In the genomic region with DNA sequence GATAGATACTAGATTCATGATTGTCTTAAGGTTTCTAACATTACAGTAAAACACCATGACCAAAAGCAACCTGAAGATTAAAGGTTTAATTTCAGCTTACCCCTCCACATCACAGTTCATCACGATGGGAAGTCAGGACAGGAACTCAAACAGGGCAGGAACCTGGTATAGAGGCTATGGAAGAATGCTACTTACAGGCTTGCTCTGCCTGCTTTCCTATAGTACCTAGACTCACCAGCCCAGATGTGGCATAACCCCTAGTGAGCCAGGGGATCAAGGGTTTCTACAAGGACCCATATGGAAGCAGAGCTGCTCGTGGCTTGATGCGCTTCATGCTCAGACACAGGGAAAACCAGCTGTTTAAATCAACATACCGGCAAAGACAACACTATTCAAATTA, we compare ENCODE assay signal across 26 mouse cellular contexts.
DNase-seq lines count a peak whose midpoint lies in the region; ATAC-seq and TF ChIP-seq lines count a peak whose summit lies in the region.
"Had no signal": no experiment of that assay in that cellular context is flagged by ENCODE, and none has a peak within 500 bp of the region (broad histone marks: within the 10 kb centered on the region; RNA-seq: fewer than 3 reads in every experiment).

No protein-coding gene starts in this region.

- peaks cover 68% of the 10 kb centered on the region for H3K4me1 ChIP-seq in erythroblast, embryonic 14.5 days (ENCODE audit: control insufficient read depth)
- H3K4me1 ChIP-seq in heart, embryonic 11.5 days (ENCODE audit: control insufficient read depth, insufficient read depth, low read length) = peaks cover 45% of the 10 kb centered on the region
- 0 out of 2 replicates have a peak, but pooled peaks cover 5% of the 10 kb centered on the region for H3K4me1 ChIP-seq in lung, embryonic 14.5 days (ENCODE audit: insufficient read depth)
- peaks cover 14% of the 10 kb centered on the region for H3K4me1 ChIP-seq in liver, postnatal 0 days (ENCODE audit: insufficient read depth)
- H3K4me1 ChIP-seq: embryonic facial prominence, embryonic 12.5 days; neural tube, embryonic 13.5 days had no signal

- no peak for TF ChIP-seq CTCF in lung, embryonic 14.5 days (IDR thresholded peaks at IDR 0.05; ENCODE audit: low read depth)
- TF ChIP-seq CTCF in liver, postnatal 0 days (IDR thresholded peaks at IDR 0.05; ENCODE audit: low read depth) = no peak

- peak overlapping the region; percentile 97 for H3K27ac ChIP-seq in heart, embryonic 11.5 days (ENCODE audit: low read depth, low read length)
- peak overlapping the region; percentile 70 for H3K27ac ChIP-seq in lung, embryonic 14.5 days (ENCODE audit: low read depth)
- H3K27ac ChIP-seq in liver, postnatal 0 days (ENCODE audit: low read depth) = peak overlapping the region; percentile 79
- H3K27ac ChIP-seq: embryonic facial prominence, embryonic 12.5 days; kidney, postnatal 0 days; left cerebral cortex, adult 2 months; macrophage; neural tube, embryonic 13.5 days; stomach, embryonic 15.5 days had no signal

- H3K36me3 ChIP-seq in erythroblast, embryonic 14.5 days (ENCODE audit: control insufficient read depth) = no peaks in the 10 kb centered on the region
- no peaks in the 10 kb centered on the region for H3K36me3 ChIP-seq in heart, embryonic 11.5 days (ENCODE audit: control insufficient read depth, insufficient read depth, low read length)
- no peaks in the 10 kb centered on the region for H3K36me3 ChIP-seq in lung, embryonic 14.5 days (ENCODE audit: insufficient read depth)
- no peaks in the 10 kb centered on the region for H3K36me3 ChIP-seq in liver, postnatal 0 days (replicated peaks; ENCODE audit: insufficient read depth, low read length)
- H3K36me3 ChIP-seq: embryonic facial prominence, embryonic 12.5 days; neural tube, embryonic 13.5 days; stomach, embryonic 15.5 days had no signal

- H3K4me3 ChIP-seq in erythroblast, embryonic 14.5 days (replicated peaks) = peak overlapping the region; percentile 55
- H3K4me3 ChIP-seq in heart, embryonic 11.5 days (ENCODE audit: low read depth, low read length) = no peak overlapping the region
- H3K4me3 ChIP-seq in lung, embryonic 14.5 days (ENCODE audit: low read depth, low read length) = no peak overlapping the region
- no peak overlapping the region for H3K4me3 ChIP-seq in liver, postnatal 0 days (ENCODE audit: low read depth, low read length)
- H3K4me3 ChIP-seq: embryonic facial prominence, embryonic 12.5 days; left cerebral cortex, adult 2 months; myocyte; neural tube, embryonic 13.5 days; stomach, embryonic 15.5 days had no signal

- no peak for TF ChIP-seq EP300 in liver, postnatal 0 days (IDR thresholded peaks at IDR 0.05; ENCODE audit: low read depth)

- peaks cover 2% of the 10 kb centered on the region for H3K27me3 ChIP-seq in erythroblast, embryonic 14.5 days (ENCODE audit: control insufficient read depth)
- no peaks in the 10 kb centered on the region for H3K27me3 ChIP-seq in heart, embryonic 11.5 days (ENCODE audit: control insufficient read depth, insufficient read depth, low read length)
- H3K27me3 ChIP-seq in lung, embryonic 14.5 days (ENCODE audit: insufficient read depth, low read length) = no peaks in the 10 kb centered on the region
- H3K27me3 ChIP-seq in liver, postnatal 0 days (ENCODE audit: insufficient read depth, low read length) = no peaks in the 10 kb centered on the region
- H3K27me3 ChIP-seq: embryonic facial prominence, embryonic 12.5 days; neural tube, embryonic 13.5 days; stomach, embryonic 15.5 days had no signal

- WGBS in heart, embryonic 11.5 days (ENCODE audit: insufficient replicate concordance) = 26% methylated on average over 4 of the region's 4 CpGs
- WGBS in lung, embryonic 14.5 days = 52% methylated on average over 4 of the region's 4 CpGs
- WGBS in liver, postnatal 0 days (ENCODE audit: insufficient replicate concordance) = 62% methylated on average over 4 of the region's 4 CpGs

- H3K9me3 ChIP-seq in erythroblast, embryonic 14.5 days (ENCODE audit: control insufficient read depth, low read length) = no peaks in the 10 kb centered on the region
- H3K9me3 ChIP-seq in heart, embryonic 11.5 days (replicated peaks; ENCODE audit: control insufficient read depth, low read length) = no peaks in the 10 kb centered on the region
- no peaks in the 10 kb centered on the region for H3K9me3 ChIP-seq in lung, embryonic 14.5 days (ENCODE audit: low read depth, low read length)
- H3K9me3 ChIP-seq in liver, postnatal 0 days (ENCODE audit: low read length) = no peaks in the 10 kb centered on the region
- H3K9me3 ChIP-seq: embryonic facial prominence, embryonic 12.5 days; neural tube, embryonic 13.5 days; stomach, embryonic 15.5 days had no signal

- H3K4me2 ChIP-seq in heart, embryonic 11.5 days = peak overlapping the region; percentile 46
- H3K4me2 ChIP-seq in lung, embryonic 14.5 days = no peak overlapping the region
- peak overlapping the region; percentile 44 for H3K4me2 ChIP-seq in liver, postnatal 0 days (ENCODE audit: low read depth, low read length)
- H3K4me2 ChIP-seq: embryonic facial prominence, embryonic 12.5 days; neural tube, embryonic 13.5 days; stomach, embryonic 15.5 days had no signal

- ATAC-seq in erythroblast, adult 5-6 weeks (replicated peaks; ENCODE audit: low FRiP score, poor library complexity, severe bottlenecking) = no peak
- no peak for ATAC-seq in heart, embryonic 11.5 days (replicated peaks; ENCODE audit: insufficient number of reproducible peaks, low FRiP score, low TSS enrichment)
- ATAC-seq in lung, embryonic 14.5 days (ENCODE audit: insufficient read depth) = no peak
- peak; percentile 32 for ATAC-seq in liver, postnatal 0 days
- ATAC-seq: forebrain, postnatal 0 days; midbrain, embryonic 16.5 days had no signal

- DNase-seq in heart, adult 9 months (ENCODE audit: low spot score in 2 of 2) = no peak
- no peak for DNase-seq in lung, embryonic 14.5 days
- DNase-seq in lung, postnatal 25 days (ENCODE audit: low spot score) = no peak
- no peak for DNase-seq in liver, postnatal 0 days
- DNase-seq in frontal cortex, postnatal 14 days (ENCODE audit: low spot score in 2 of 2) = no peak
- DNase-seq: adrenal gland, postnatal 10 days; cerebellum, adult 2 months; cerebellum, postnatal 25 days; forebrain, postnatal 0 days; gastrocnemius, postnatal 25 days; kidney, adult 2 months; layer of hippocampus, adult 9-11 months; right cerebral cortex, adult 18-20 months; right cerebral cortex, postnatal 4 days; thymus, postnatal 36 days had no signal

- H3K9ac ChIP-seq in heart, embryonic 11.5 days (ENCODE audit: low read depth, low read length) = peak overlapping the region; percentile 56; the same call in 1 of the 2 replicates
- no peak overlapping the region for H3K9ac ChIP-seq in lung, embryonic 14.5 days
- no peak overlapping the region for H3K9ac ChIP-seq in liver, postnatal 0 days (replicated peaks)
- H3K9ac ChIP-seq: embryonic facial prominence, embryonic 12.5 days; forebrain, postnatal 0 days; neural tube, embryonic 13.5 days; stomach, embryonic 15.5 days had no signal
